Mouse (Mus musculus): ENCODE data around the gene Rnf157. TPM values are rescaled to one million over a fixed set of nuclear protein-coding genes. Genes with fewer than 3 reads are reported as not detected.

Gene Rnf157
- polyA plus RNA-seq, 2 experiments, result 17.3 to 20.1 TPM

- Histone ChIP-seq H3K4me3 (replicated peaks; ENCODE audit: low read length) (no peak overlapping the region), H3K9me3 (ENCODE audit: control insufficient read depth, low read length) (no peaks in the 10 kb centered on the region), H3K9ac (ENCODE audit: low read depth, low read length, severe bottlenecking) (no peak overlapping the region), H3K27me3 (ENCODE audit: control insufficient read depth, insufficient read depth, low read length) (no peaks in the 10 kb centered on the region), H3K36me3 (ENCODE audit: control insufficient read depth, insufficient read depth, low read length) (peaks cover 77% of the 10 kb centered on the region), H3K4me2 (replicated peaks; ENCODE audit: low read depth, low read length, severe bottlenecking) (no peak overlapping the region), H3K4me1 (ENCODE audit: control insufficient read depth, insufficient read depth, low read length) (no peaks in the 10 kb centered on the region), H3K27ac (replicated peaks; ENCODE audit: low read depth, low read length) (no peak overlapping the region)
- ATAC-seq (ENCODE audit: low FRiP score, low read depth) (no peak), DNase-seq (ENCODE audit: low spot score) (no peak)
- TF ChIP-seq POLR2A (IDR thresholded peaks at IDR 0.05; ENCODE audit: borderline replicate concordance, extremely low read depth, insufficient read depth, insufficient read length), result no peak
- 66% methylated on average over 8 of the region's 8 CpGs for WGBS
Observed at GRCm38 (mm10) chr11:116290556-116290955, 122.3 kb downstream of the Rnf157 start.

- 79% methylated on average over 5 of the region's 5 CpGs for WGBS
- Histone ChIP-seq H3K27me3 (ENCODE audit: control insufficient read depth, insufficient read depth, low read length) (peaks cover 28% of the 10 kb centered on the region), H3K9ac (ENCODE audit: low read depth, low read length, severe bottlenecking) (no peak overlapping the region), H3K4me1 (ENCODE audit: control insufficient read depth, insufficient read depth, low read length) (no peaks in the 10 kb centered on the region), H3K27ac (replicated peaks; ENCODE audit: low read depth, low read length) (no peak overlapping the region), H3K4me2 (replicated peaks; ENCODE audit: low read depth, low read length, severe bottlenecking) (no peak overlapping the region), H3K36me3 (ENCODE audit: control insufficient read depth, insufficient read depth, low read length) (peaks cover 50% of the 10 kb centered on the region), H3K9me3 (ENCODE audit: control insufficient read depth, low read length) (no peaks in the 10 kb centered on the region), H3K4me3 (replicated peaks; ENCODE audit: low read length) (no peak overlapping the region)
- TF ChIP-seq POLR2A (IDR thresholded peaks at IDR 0.05; ENCODE audit: borderline replicate concordance, extremely low read depth, insufficient read depth, insufficient read length), result no peak
- no peak for ATAC-seq (ENCODE audit: low FRiP score, low read depth)
- DNase-seq (ENCODE audit: low spot score), result no peak
Observed at GRCm38 (mm10) chr11:116287351-116287750, 125.5 kb downstream of the Rnf157 start.

Other genes starting within 250 kb of the Rnf157 start
- 77.7 and 82.6 TPM in 2 replicates for gene Fbf1, start 244.9 kb downstream of the Rnf157 start, polyA plus RNA-seq (2012; rRNA removed)
- 26.4 and 34.8 TPM in 2 replicates for gene Fbf1, start 244.9 kb downstream of the Rnf157 start, polyA plus RNA-seq (2014; fragmentation: Nextera tagmentation; extraction: Ambion mirVana)
- 44.2 and 50.0 TPM in 2 replicates for gene Ten1, start 214.2 kb downstream of the Rnf157 start, polyA plus RNA-seq (2012; rRNA removed)
- 67.4 and 70.5 TPM in 2 replicates for gene Ten1, start 214.2 kb downstream of the Rnf157 start, polyA plus RNA-seq (2014; fragmentation: Nextera tagmentation; extraction: Ambion mirVana)
- gene Acox1, start 214.0 kb downstream of the Rnf157 start, polyA plus RNA-seq (2012; rRNA removed), result 38.1 and 42.9 TPM in 2 replicates
- 26.3 and 30.1 TPM in 2 replicates for gene Acox1, start 214.0 kb downstream of the Rnf157 start, polyA plus RNA-seq (2014; fragmentation: Nextera tagmentation; extraction: Ambion mirVana)
- 6.0 and 8.2 TPM in 2 replicates for gene Evpl, start 175.0 kb downstream of the Rnf157 start, polyA plus RNA-seq (2012; rRNA removed)
- 17.0 and 21.8 TPM in 2 replicates for gene Evpl, start 175.0 kb downstream of the Rnf157 start, polyA plus RNA-seq (2014; fragmentation: Nextera tagmentation; extraction: Ambion mirVana)
- gene Srp68, start 138.8 kb downstream of the Rnf157 start, polyA plus RNA-seq (2012; rRNA removed), result 106 and 111 TPM in 2 replicates
- 94.9 and 103 TPM in 2 replicates for gene Srp68, start 138.8 kb downstream of the Rnf157 start, polyA plus RNA-seq (2014; fragmentation: Nextera tagmentation; extraction: Ambion mirVana)
- gene Galr2, start 132.1 kb downstream of the Rnf157 start, polyA plus RNA-seq (2012; rRNA removed), result 0.24 and 0.59 TPM in 2 replicates
- gene Galr2, start 132.1 kb downstream of the Rnf157 start, polyA plus RNA-seq (2014; fragmentation: Nextera tagmentation; extraction: Ambion mirVana), result 0.33 and 0.37 TPM in 2 replicates
- 57.7 and 66.7 TPM in 2 replicates for gene Exoc7, start 105.8 kb downstream of the Rnf157 start, polyA plus RNA-seq (2012; rRNA removed)
- 72.0 and 72.7 TPM in 2 replicates for gene Exoc7, start 105.8 kb downstream of the Rnf157 start, polyA plus RNA-seq (2014; fragmentation: Nextera tagmentation; extraction: Ambion mirVana)
- gene Foxj1, start 77.6 kb downstream of the Rnf157 start, polyA plus RNA-seq (2012; rRNA removed), result 0.85 and 0.88 TPM in 2 replicates
- 0.14 TPM in 1 of 2 replicates, not detected in the other for gene Foxj1, start 77.6 kb downstream of the Rnf157 start, polyA plus RNA-seq (2014; fragmentation: Nextera tagmentation; extraction: Ambion mirVana)
- gene Ubald2, start 21.1 kb upstream of the Rnf157 start, polyA plus RNA-seq (2012; rRNA removed), result 131 and 148 TPM in 2 replicates
- 46.2 and 48.6 TPM in 2 replicates for gene Ubald2, start 21.1 kb upstream of the Rnf157 start, polyA plus RNA-seq (2014; fragmentation: Nextera tagmentation; extraction: Ambion mirVana)
- gene Qrich2, start 53.2 kb upstream of the Rnf157 start, polyA plus RNA-seq (2012; rRNA removed), result 0.09 and 0.33 TPM in 2 replicates
- gene Qrich2, start 53.2 kb upstream of the Rnf157 start, polyA plus RNA-seq (2014; fragmentation: Nextera tagmentation; extraction: Ambion mirVana), result 0.17 and 0.36 TPM in 2 replicates
- gene Prpsap1, start 81.2 kb upstream of the Rnf157 start, polyA plus RNA-seq (2012; rRNA removed), result 134 and 144 TPM in 2 replicates
- 148 and 157 TPM in 2 replicates for gene Prpsap1, start 81.2 kb upstream of the Rnf157 start, polyA plus RNA-seq (2014; fragmentation: Nextera tagmentation; extraction: Ambion mirVana)
- 3.8 and 4.7 TPM in 2 replicates for gene Sphk1, start 117.9 kb upstream of the Rnf157 start, polyA plus RNA-seq (2012; rRNA removed)
- 3.2 and 3.4 TPM in 2 replicates for gene Sphk1, start 117.9 kb upstream of the Rnf157 start, polyA plus RNA-seq (2014; fragmentation: Nextera tagmentation; extraction: Ambion mirVana)
- gene Ube2o, start 168.4 kb upstream of the Rnf157 start, polyA plus RNA-seq (2012; rRNA removed), result 29.7 and 33.4 TPM in 2 replicates
- 18.7 and 25.5 TPM in 2 replicates for gene Ube2o, start 168.4 kb upstream of the Rnf157 start, polyA plus RNA-seq (2014; fragmentation: Nextera tagmentation; extraction: Ambion mirVana)
- gene Aanat, start 173.4 kb upstream of the Rnf157 start, polyA plus RNA-seq (2012; rRNA removed), result 0.13 and 0.17 TPM in 2 replicates
- not detected in 2 replicates for gene Aanat, start 173.4 kb upstream of the Rnf157 start, polyA plus RNA-seq (2014; fragmentation: Nextera tagmentation; extraction: Ambion mirVana)
- 11.4 and 15.0 TPM in 2 replicates for gene Rhbdf2, start 214.0 kb upstream of the Rnf157 start, polyA plus RNA-seq (2012; rRNA removed)
- gene Rhbdf2, start 214.0 kb upstream of the Rnf157 start, polyA plus RNA-seq (2014; fragmentation: Nextera tagmentation; extraction: Ambion mirVana), result 5.0 and 5.5 TPM in 2 replicates
- gene Prcd, start 240.5 kb upstream of the Rnf157 start, polyA plus RNA-seq (2012; rRNA removed), result 0.38 and 0.85 TPM in 2 replicates
- 1.2 and 1.4 TPM in 2 replicates for gene Prcd, start 240.5 kb upstream of the Rnf157 start, polyA plus RNA-seq (2014; fragmentation: Nextera tagmentation; extraction: Ambion mirVana)
- gene Cygb, start 241.3 kb upstream of the Rnf157 start, polyA plus RNA-seq (2012; rRNA removed), result 12.1 and 12.3 TPM in 2 replicates
- 11.7 and 13.4 TPM in 2 replicates for gene Cygb, start 241.3 kb upstream of the Rnf157 start, polyA plus RNA-seq (2014; fragmentation: Nextera tagmentation; extraction: Ambion mirVana)